Mouse (Mus musculus): ENCODE results near the gene Ccnd1.

Ccnd1 gene

DNA sequence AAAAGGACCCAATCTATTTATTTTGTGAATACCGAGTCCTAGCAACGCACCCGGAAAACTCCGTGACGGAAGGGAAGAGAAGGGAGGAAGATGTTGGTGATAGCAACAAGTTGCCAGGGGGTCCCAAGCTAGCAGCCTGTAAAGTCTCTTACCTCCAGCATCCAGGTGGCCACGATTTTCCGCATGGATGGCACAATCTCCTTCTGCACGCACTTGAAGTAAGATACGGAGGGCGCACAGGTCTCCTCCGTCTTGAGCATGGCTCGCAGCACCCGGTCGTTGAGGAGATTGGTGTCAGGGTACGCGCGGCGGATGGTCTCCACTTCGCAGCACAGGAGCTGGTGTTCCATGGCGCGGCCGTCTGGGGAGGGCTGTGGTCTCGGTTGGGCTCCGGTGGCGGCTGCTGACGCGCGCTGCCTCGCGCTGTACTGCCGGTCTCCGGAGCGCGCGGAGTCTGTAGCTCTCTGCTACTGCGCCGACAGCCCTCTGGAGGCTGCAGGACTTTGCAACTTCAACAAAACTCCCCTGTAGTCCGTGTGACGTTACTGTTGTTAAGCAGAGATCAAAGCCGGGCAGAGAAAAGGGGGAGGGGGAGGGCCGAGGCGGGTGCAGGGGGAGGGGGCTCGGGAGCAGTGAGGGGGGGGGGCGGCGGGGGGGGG, at the start of gene Ccnd1:
TSS of gene Ccnd1 (minus strand) at position 582 of the 659 bp plus-strand sequence.
- DNase-seq (ENCODE audit: low read depth, low spot score), result no peak

DNA sequence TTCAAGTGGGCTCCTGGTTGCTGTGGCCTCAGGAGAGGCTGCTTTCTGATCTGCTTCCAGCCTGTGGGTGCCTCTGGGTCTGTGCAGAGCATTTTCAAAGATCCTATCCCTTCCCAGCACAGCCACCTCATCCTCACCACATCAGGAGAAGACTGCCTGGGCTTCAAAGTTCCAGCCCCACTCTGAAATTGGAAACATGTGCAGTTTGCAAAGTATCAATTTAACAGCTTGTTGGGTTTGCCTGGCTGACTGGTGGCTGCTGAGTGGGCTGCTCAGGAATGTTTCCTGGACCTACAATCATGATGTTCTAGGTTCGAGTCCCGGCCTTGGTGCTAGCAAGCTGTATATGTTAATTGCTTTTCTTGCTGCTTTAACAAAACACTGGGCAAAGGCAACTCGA, 49.1 kb upstream of the Ccnd1 start:
- no peak for DNase-seq (ENCODE audit: low read depth, low spot score)

GRCm38 (mm10) chr7:144985100-144985499, 45.4 kb upstream of the Ccnd1 start:
- no peak for DNase-seq (ENCODE audit: low read depth, low spot score)

DNA sequence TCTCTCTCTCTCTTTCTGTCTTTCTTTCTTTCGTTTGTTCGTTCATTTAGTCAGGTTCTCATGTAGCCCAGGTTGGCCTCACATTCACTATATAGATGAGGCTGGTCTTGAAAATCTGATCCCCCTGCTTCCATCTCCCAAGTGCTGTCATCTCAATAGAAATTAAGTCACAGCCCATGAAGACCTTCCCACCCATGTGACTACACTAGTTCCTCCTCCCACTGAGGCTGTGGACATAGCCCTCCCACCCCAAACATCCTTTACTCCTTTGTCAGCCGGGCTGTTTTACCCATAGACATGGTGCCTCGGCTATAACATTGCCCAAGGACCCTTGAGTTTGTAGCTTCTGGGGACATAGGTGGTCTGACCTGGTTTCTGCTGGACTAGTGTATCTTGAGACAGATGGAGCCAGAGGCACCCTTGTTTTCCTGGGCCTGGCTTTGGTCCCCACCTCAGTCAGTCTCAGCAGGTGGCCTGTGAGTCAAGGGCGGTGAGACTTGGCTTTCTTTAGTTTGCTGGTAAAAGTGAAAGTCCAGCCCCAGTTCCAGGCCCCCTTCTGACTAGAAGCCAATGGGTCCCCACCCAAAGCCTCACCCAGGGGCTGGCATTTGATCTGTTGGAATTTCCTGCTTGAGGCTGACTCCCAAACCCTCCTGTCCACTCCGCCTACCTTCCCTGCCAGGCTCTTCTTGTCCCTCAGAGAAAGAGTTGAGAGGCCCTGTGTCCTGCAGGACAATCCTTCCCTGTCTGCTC, 42.8 kb upstream of the Ccnd1 start:
- DNase-seq (ENCODE audit: low read depth, low spot score), result no peak

DNA sequence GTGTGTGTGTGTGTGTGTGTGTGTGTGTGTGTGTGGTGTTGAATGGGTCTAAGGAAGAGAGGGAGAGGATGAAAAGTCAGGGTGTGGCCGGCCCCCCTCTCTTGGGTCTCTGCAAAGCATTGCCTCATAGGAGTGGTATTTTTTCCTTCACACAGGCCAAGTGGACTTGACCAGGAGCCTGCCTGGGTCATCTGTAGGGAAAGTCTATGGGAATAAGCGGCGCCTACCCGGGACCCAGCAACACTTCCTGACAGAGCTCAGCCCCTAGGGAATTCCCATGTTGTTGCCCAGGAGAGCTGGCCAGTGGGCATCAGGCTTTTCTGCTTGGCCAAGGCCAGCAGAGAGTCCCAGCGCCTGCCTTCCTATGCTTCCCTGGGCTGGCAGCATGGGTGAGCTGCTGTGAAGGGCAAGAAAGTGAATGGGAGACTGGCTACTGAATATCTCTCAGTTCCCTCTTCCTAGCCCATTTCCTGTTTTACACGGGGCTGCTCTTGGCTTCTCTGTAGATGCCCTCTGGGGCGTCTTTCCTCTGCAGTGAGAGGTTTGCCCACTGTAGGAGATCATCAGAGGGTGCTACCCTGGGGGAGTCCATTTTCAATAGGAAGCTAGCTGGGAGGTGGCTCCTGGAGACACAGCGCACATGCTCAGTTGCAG, 41.8 kb upstream of the Ccnd1 start:
- no peak for DNase-seq (ENCODE audit: low read depth, low spot score)

GRCm38 (mm10) chr7:144979814-144980213, 40.1 kb upstream of the Ccnd1 start:
- DNase-seq (ENCODE audit: low read depth, low spot score), result no peak

DNA sequence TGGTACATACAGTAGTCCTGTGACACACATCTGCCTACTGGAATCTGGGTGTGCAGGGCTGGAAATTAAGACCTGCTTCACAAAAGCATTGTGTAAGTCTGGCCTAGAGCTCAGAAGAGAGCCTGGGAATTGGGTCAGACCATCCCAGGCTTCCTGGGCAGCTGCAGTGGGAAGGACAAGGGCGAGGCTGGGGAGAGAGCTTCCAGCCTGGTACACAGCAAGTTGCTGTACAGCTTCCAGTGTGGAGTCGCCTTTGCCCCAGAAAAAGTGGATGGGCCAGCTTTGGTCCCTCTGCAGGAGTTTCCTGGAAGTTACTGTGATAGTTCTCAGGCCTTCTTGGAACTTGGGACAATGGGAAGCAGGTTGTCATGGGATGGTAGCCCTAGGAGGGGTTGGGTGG, 37.4 kb upstream of the Ccnd1 start:
- DNase-seq (ENCODE audit: low read depth, low spot score), result no peak

GRCm38 (mm10) chr7:144973461-144973860, 33.7 kb upstream of the Ccnd1 start:
- DNase-seq (ENCODE audit: low read depth, low spot score), result no peak

GRCm38 (mm10) chr7:144971769-144972168, 32.0 kb upstream of the Ccnd1 start:
- DNase-seq (ENCODE audit: low read depth, low spot score), result no peak

DNA sequence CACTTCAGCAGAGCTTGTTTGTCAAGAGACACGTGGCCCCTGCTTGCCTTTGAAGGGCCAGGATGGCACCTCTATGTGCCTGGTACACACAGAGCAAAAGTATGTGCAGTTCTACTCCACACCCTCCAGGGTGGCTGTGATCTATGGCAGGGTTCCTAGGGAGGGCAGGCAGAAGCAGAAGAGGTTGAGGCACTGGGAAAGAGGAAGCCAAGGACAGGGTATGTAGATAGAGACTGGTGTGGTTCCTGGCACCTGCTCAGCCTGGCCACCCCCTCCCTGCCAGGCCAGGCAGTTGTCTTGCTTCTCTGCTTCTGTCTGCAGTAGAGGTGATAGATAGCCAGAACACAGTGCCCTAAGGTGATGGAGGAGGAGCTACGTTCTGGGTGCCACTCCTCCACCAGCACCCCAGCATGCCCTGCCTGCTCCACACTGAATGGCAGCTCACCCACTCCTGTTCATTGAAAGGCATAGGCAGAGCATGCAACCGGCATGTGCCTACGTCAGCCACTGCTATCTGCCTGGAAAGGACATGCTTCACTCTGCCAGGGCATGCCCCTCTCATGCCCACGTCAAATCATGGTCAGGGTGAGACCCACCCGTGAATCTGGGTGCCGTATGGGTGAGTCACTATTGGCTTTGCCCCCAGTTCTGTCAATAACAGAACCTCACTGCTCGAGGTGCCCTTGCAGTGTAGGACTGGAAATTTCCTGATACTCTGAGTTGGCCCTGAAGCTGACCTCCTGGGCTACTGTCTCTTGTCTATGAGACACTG, 31.5 kb upstream of the Ccnd1 start:
- DNase-seq (ENCODE audit: low read depth, low spot score), result no peak

DNA sequence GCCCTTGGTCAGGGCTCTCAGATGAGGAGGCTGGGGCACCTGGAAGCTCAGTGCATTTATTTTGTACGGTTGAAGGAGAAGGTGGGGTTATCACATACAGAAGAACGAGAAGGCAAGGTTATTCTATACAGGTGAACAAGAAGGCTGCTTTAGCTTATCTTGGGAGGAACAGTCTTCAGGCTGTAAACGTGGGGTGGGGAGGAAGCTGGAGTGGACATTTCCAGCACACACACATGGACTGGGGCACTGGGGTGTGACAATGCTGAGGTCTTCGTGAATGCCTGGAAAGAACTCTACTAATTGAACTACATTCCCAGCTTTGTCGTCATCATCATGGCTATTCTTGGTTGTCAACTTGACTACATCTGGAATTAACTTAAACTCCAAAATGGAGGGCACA, 26.2 kb upstream of the Ccnd1 start:
- DNase-seq (ENCODE audit: low read depth, low spot score), result no peak

GRCm38 (mm10) chr7:144964316-144964715, 24.6 kb upstream of the Ccnd1 start:
- no peak for DNase-seq (ENCODE audit: low read depth, low spot score)

- no peak for DNase-seq (ENCODE audit: low read depth, low spot score)
Measured at GRCm38 (mm10) chr7:144963911-144964310, 24.2 kb upstream of the Ccnd1 start.

DNA sequence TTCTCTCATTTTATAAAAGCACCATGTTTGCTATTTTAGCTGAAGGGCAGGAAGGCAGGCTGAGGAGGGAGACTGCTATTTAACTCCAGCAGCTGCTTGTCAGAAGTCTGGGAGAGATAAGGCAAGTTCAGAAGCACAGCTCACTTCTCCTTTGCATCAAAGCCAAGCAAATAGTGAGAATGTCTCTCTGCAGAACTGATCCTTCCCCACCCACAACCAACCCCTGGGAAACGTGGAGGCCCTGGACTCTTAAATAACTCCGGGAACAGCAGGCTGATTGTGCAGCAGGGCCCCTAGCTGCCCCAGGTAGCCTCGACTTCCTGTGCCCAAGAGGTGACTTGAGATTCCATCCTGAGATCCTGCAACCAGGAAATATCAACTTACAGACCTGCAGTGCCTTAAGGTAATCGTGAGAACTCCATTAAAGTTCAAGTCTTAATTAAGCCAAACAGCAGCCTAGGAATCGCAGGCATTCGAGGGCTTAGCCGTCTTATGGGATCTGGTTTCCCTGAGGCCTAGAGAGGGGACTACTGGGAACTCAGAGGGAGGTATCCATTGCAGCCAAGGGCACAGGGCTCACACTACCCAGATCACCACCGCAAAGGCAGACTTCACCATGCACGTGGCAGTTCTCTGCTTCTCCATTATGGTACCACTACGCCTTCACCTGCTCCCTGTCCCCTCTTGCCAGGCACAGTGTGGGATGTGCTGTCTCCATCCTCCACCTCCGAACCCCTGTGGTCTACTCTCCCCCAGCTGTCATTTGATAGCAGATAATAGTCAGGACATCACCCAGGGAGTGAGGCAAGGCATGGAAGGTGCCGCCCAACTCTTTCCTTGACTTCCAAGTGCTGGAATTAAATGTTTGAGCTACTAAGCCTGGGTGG, 19.0 kb upstream of the Ccnd1 start:
- no peak for DNase-seq (ENCODE audit: low read depth, low spot score)

DNA sequence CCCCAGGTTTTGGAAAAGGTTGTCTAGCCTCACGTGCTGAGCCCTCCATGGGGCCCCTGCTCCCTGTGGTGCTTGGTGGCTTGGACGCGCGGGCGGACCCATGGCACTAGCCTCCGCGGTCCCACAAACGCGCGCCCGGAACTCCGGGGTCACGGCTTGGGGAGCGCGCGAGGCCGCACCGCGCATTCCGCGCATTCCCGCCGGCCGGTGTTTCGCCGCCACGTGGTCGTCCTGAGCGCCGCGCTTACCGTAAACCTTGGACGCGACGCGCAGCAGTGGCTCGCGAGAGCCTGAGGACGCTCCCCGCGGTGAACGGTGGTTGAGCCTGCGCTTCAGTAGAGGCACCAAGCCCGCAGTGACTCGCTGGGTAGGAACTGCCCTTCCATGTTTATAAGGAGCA, 3.5 kb upstream of the Ccnd1 start:
- no peak for DNase-seq (ENCODE audit: low read depth, low spot score)

DNA sequence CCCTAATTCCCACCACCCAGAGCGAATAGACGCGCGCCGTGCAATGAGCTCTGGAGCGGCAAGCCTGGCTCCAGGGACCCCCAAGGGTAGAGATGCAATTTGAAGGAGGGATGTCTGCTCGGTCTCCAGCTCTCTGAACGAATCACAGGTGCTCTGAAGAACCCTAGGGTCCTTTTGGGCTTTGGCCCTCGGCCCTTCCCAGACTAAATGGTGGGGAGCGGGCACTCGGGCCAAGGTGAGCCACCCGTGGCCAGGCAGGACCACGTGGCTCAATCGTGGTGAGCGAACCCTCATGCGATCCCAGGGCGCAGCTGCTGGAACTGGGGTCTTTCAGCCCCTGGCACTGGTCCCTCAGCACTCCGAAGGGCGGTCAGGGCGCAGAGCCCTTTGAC, 3.0 kb upstream of the Ccnd1 start:
- DNase-seq (ENCODE audit: low read depth, low spot score), result no peak

DNA sequence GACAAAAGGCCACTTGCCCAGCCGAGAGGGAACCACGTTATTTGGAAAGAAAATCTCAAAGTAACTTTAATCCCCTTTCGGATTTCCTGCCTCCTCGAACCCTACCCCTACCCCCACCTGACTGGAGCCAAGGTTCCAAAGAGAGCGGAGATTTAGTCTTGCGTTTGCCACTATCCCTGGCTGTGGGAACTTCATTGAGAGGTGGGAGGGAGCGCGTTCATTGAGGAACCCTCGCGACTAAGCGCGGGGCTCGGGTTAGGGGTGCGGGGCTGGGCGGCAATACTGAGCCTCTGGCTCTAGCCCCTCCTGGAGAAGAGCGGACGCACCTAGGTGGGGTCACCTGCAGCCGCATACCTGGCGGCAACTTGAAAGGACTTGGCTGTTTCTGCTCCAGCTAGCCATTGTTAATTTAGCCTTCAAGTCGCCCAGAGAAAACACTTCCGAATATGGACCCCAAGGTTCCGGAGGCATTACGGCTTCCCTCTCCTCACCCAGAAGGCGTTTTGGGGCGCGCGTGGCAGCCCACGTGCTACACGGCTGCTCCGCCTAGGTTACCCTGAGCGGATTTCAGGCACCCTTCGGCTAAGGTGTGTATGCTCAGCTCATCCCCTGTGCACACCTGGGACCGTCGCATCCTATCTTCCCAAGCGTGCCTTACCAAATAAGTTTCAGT, 2.5 kb upstream of the Ccnd1 start:
- DNase-seq (ENCODE audit: low read depth, low spot score), result no peak

- no peak for DNase-seq (ENCODE audit: low read depth, low spot score)
Measured at GRCm38 (mm10) chr7:144941242-144941831, 1.6 kb upstream of the Ccnd1 start.

GRCm38 (mm10) chr7:144940585-144940984, 860 bp upstream of the Ccnd1 start:
- no peak for DNase-seq (ENCODE audit: low read depth, low spot score)

GRCm38 (mm10) chr7:144940003-144940571, 362 bp upstream of the Ccnd1 start:
- DNase-seq (ENCODE audit: low read depth, low spot score), result no peak

Measured in retina, postnatal 7 days (tissue).